In the genomic region with DNA sequence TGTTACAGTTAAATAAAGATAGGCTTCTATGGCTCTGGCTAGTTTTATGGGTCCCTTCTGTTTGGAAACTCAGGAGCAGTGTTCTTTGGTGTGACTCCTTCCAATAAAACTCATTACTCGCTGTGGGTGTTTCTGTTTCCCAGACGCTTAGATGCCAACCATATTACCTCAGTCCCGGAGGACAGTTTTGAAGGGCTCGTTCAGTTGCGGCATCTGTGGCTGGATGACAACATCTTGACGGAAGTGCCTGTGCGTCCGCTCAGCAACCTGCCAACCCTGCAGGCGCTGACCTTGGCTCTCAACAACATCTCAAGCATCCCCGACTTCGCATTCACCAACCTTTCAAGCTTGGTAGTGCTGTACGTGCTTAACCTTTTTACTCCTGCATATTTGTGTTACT, we compare ENCODE assay signal across 14 mouse cellular contexts. TPM values are rescaled to one million over a fixed set of nuclear protein-coding genes. Genes with fewer than 3 reads are reported as not detected.
DNase-seq lines count a peak whose midpoint lies in the region; ATAC-seq and TF ChIP-seq lines count a peak whose summit lies in the region.
"Had no signal": no experiment of that assay in that cellular context is flagged by ENCODE, and none has a peak within 500 bp of the region (broad histone marks: within the 10 kb centered on the region; RNA-seq: fewer than 3 reads in every experiment).

No protein-coding gene starts in this region.

- H3K4me3 ChIP-seq in liver, postnatal 0 days (ENCODE audit: low read depth, low read length): no peak overlapping the region
- no peak overlapping the region for H3K4me3 ChIP-seq in heart, postnatal 0 days (ENCODE audit: low read depth, low read length)
- no peak overlapping the region for H3K4me3 ChIP-seq in hindbrain, embryonic 14.5 days (replicated peaks; ENCODE audit: low read length)
- H3K4me3 ChIP-seq: hindbrain, embryonic 12.5 days; lung, embryonic 15.5 days had no signal

- peak; percentile 78 to 89 for DNase-seq in adrenal gland, adult (ENCODE audit: inconsistent age in 2 of 2, low spot score in 1 of 2)
- no peak for DNase-seq in adrenal gland, postnatal 4 days (ENCODE audit: low spot score in 2 of 2)
- DNase-seq in liver, postnatal 0 days: peak; percentile 29
- no peak for DNase-seq in liver
- DNase-seq in heart, postnatal 0 days (ENCODE audit: low spot score): no peak
- DNase-seq in lung, postnatal 10 days: no peak
- DNase-seq in retina, embryonic 14.5 days (ENCODE audit: low spot score): no peak
- DNase-seq in hindbrain, embryonic 14.5 days (ENCODE audit: low spot score): no peak
- DNase-seq: cerebellum, adult 18-20 months; forebrain, postnatal 0 days; kidney, postnatal 14 days; midbrain, embryonic 14.5 days had no signal

- peaks cover 2% of the 10 kb centered on the region; the same call in 1 of the 2 replicates for H3K36me3 ChIP-seq in liver, postnatal 0 days (replicated peaks; ENCODE audit: insufficient read depth, low read length)
- peaks cover 12% of the 10 kb centered on the region; the same call in 1 of the 2 replicates for H3K36me3 ChIP-seq in heart, postnatal 0 days (replicated peaks; ENCODE audit: control insufficient read depth, insufficient read depth, low read length)
- H3K36me3 ChIP-seq in hindbrain, embryonic 14.5 days (replicated peaks; ENCODE audit: control insufficient read depth, insufficient read depth): no peaks in the 10 kb centered on the region; the same call in 1 of the 2 replicates
- H3K36me3 ChIP-seq: lung, embryonic 15.5 days had no signal

- H3K27ac ChIP-seq in liver, postnatal 0 days (ENCODE audit: low read depth): no peak overlapping the region
- 0 out of 2 replicates have a peak overlapping the region, but pooled peaks have one; percentile 51 for H3K27ac ChIP-seq in heart, postnatal 0 days (ENCODE audit: low read depth)
- H3K27ac ChIP-seq in hindbrain, embryonic 14.5 days: no peak overlapping the region
- H3K27ac ChIP-seq: hindbrain, embryonic 12.5 days; lung, embryonic 15.5 days had no signal

- H3K4me1 ChIP-seq in liver, postnatal 0 days (ENCODE audit: insufficient read depth): peaks cover 7% of the 10 kb centered on the region; the same call in 1 of the 2 replicates
- H3K4me1 ChIP-seq in heart, postnatal 0 days (ENCODE audit: control insufficient read depth, insufficient read depth): peaks cover 23% of the 10 kb centered on the region
- no peaks in the 10 kb centered on the region for H3K4me1 ChIP-seq in hindbrain, embryonic 14.5 days (replicated peaks; ENCODE audit: control insufficient read depth, insufficient read depth, low read length)
- H3K4me1 ChIP-seq: lung, embryonic 15.5 days had no signal

- no peak for ATAC-seq in liver, postnatal 0 days
- 0 out of 2 replicates have a peak, but pooled peaks have one; percentile 49 for ATAC-seq in heart, postnatal 0 days (ENCODE audit: insufficient read depth, low read depth)
- ATAC-seq in hindbrain, embryonic 14.5 days (ENCODE audit: low FRiP score): no peak
- ATAC-seq: forebrain, postnatal 0 days had no signal

- WGBS in liver, postnatal 0 days (ENCODE audit: insufficient replicate concordance): 60% methylated on average over 12 of the region's 12 CpGs
- WGBS in heart, postnatal 0 days: 22% methylated on average over 12 of the region's 12 CpGs
- 62% methylated on average over 12 of the region's 12 CpGs for WGBS in hindbrain, embryonic 14.5 days

- no peak overlapping the region for H3K4me2 ChIP-seq in liver, postnatal 0 days (ENCODE audit: low read depth, low read length)
- H3K4me2 ChIP-seq in heart, postnatal 0 days (ENCODE audit: low read depth, low read length): peak overlapping the region; percentile 30
- no peak overlapping the region for H3K4me2 ChIP-seq in hindbrain, embryonic 14.5 days (replicated peaks)
- H3K4me2 ChIP-seq: hindbrain, embryonic 12.5 days; lung, embryonic 15.5 days had no signal

- H3K9ac ChIP-seq in liver, postnatal 0 days (replicated peaks): no peak overlapping the region
- 0 out of 2 replicates have a peak overlapping the region, but pooled peaks have one; percentile 37 for H3K9ac ChIP-seq in heart, postnatal 0 days (replicated peaks; ENCODE audit: low read depth, low read length)
- H3K9ac ChIP-seq in hindbrain, embryonic 14.5 days: no peak overlapping the region
- H3K9ac ChIP-seq: forebrain, postnatal 0 days; hindbrain, embryonic 12.5 days; lung, embryonic 15.5 days had no signal

- no peak for TF ChIP-seq EP300 in liver, postnatal 0 days (IDR thresholded peaks at IDR 0.05; ENCODE audit: low read depth)
- TF ChIP-seq EP300 in heart, postnatal 0 days (IDR thresholded peaks at IDR 0.05; ENCODE audit: low read depth): no peak

- TF ChIP-seq CTCF in liver, postnatal 0 days (IDR thresholded peaks at IDR 0.05; ENCODE audit: low read depth): no peak
- no peak for TF ChIP-seq CTCF in heart, postnatal 0 days (IDR thresholded peaks at IDR 0.05; ENCODE audit: low read depth)

- no peaks in the 10 kb centered on the region for H3K9me3 ChIP-seq in liver, postnatal 0 days (ENCODE audit: low read length)
- H3K9me3 ChIP-seq in heart, postnatal 0 days (replicated peaks; ENCODE audit: control insufficient read depth, low read length): no peaks in the 10 kb centered on the region
- H3K9me3 ChIP-seq in hindbrain, embryonic 14.5 days (ENCODE audit: control insufficient read depth, low read length): no peaks in the 10 kb centered on the region
- H3K9me3 ChIP-seq: hindbrain, embryonic 12.5 days; lung, embryonic 15.5 days had no signal

- H3K27me3 ChIP-seq in liver, postnatal 0 days (ENCODE audit: insufficient read depth, low read length): no peaks in the 10 kb centered on the region
- no peaks in the 10 kb centered on the region for H3K27me3 ChIP-seq in heart, postnatal 0 days (ENCODE audit: control insufficient read depth, insufficient read depth, low read length)
- H3K27me3 ChIP-seq in hindbrain, embryonic 14.5 days (ENCODE audit: control insufficient read depth, insufficient read depth, low read length): no peaks in the 10 kb centered on the region
- H3K27me3 ChIP-seq: hindbrain, embryonic 12.5 days had no signal

RNA-seq across cellular contexts. Expression of a gene that starts 21.2 kb away (rescaled TPM):
- total RNA-seq in adrenal gland, postnatal 4 days (2021): 10 to 100 TPM; 25.0 to 31.0 TPM
- 14.5 and 14.6 TPM in 2 replicates for polyA plus RNA-seq in liver, postnatal 0 days (2015; fragmentation: Nextera tagmentation; extraction: Ambion mirVana)
- 6.9 and 7.8 TPM in 2 replicates for total RNA-seq in heart, postnatal 0 days (2014; rRNA removed; ENCODE audit: low replicate concordance)
- polyA plus RNA-seq in heart, postnatal 0 days (2015; fragmentation: Nextera tagmentation; extraction: Ambion mirVana): 16.5 and 17.1 TPM in 2 replicates
- polyA plus RNA-seq in hindbrain, embryonic 14.5 days (2014; fragmentation: Nextera tagmentation; extraction: Ambion mirVana): 27.3 and 29.9 TPM in 2 replicates

Comparison
In these comparisons a context has a peak if more than half of its experiments do, and no peak if none do; other contexts are left out.
1. DNase-seq: peak in adrenal gland, adult (2 of 2) and liver, postnatal 0 days (single experiment); none in adrenal gland, postnatal 4 days (0 of 2), liver (single experiment), heart, postnatal 0 days (single experiment), lung, postnatal 10 days (single experiment), retina, embryonic 14.5 days (single experiment) and hindbrain, embryonic 14.5 days (single experiment).